Mouse (Mus musculus) midbrain, postnatal 0 days (tissue): ENCODE data around the gene Adam23. TPM values are rescaled to one million over a fixed set of nuclear protein-coding genes. Genes with fewer than 3 reads are reported as not detected.

ENCODE experiments used
- ATAC-seq: fragments of 200-750 bp; cut with Nextera tagmentation; 2 replicates; pipeline ENCODE4 v1.8.0; 2017; ENCODE audit warnings: moderate number of reproducible peaks, mild to moderate bottlenecking, moderate TSS enrichment, moderate library complexity; ENCODE audit not compliant: low FRiP score
- DNase-seq: peaks from one replicate; pipeline ENCODE4 v3.0.0-alpha.2; 2015; ENCODE audit warnings: low spot score
- H3K27ac ChIP-seq: fragments of 300-500 bp; sonication (generic); 2 replicates; pipeline ENCODE4 v1.5.1; 2014; ENCODE audit warnings: low read depth, mild to moderate bottlenecking, low read length, mixed read lengths
- H3K27me3 ChIP-seq: fragments of 300-500 bp; sonication (generic); 2 replicates; pipeline ENCODE4 v1.6.1; 2014; ENCODE audit warnings: low read length, control low read depth, mixed read lengths; ENCODE audit not compliant: insufficient read depth
- H3K36me3 ChIP-seq: fragments of 300-500 bp; sonication (generic); 2 replicates; pipeline ENCODE4 v1.6.1; 2014; ENCODE audit warnings: low read length, control low read depth, mixed read lengths; ENCODE audit not compliant: insufficient read depth
- H3K4me1 ChIP-seq: fragments of 300-500 bp; sonication (generic); 2 replicates; pipeline ENCODE4 v1.6.1; 2014; ENCODE audit warnings: mild to moderate bottlenecking, control low read depth, antibody characterized with exemption, low read length, mixed read lengths; ENCODE audit not compliant: insufficient read depth
- H3K4me2 ChIP-seq: fragments of 300-500 bp; sonication (generic); 2 replicates; pipeline ENCODE4 v1.6.1; 2014; ENCODE audit warnings: low read depth, mild to moderate bottlenecking, low read length, mixed read lengths; ENCODE audit not compliant: poor library complexity, severe bottlenecking
- H3K4me3 ChIP-seq: fragments of 300-500 bp; sonication (generic); 2 replicates; pipeline ENCODE4 v1.5.1; 2014; ENCODE audit warnings: low read depth, mild to moderate bottlenecking, low read length, moderate library complexity
- H3K9ac ChIP-seq: fragments of 300-500 bp; sonication (generic); replicated peaks from 2 replicates; pipeline ENCODE4 v1.6.1; 2014; ENCODE audit warnings: mild to moderate bottlenecking, low read length, moderate library complexity, mixed read lengths; ENCODE audit not compliant: poor library complexity, severe bottlenecking
- H3K9me3 ChIP-seq: fragments of 300-500 bp; sonication (generic); 2 replicates; pipeline ENCODE4 v1.6.1; 2016; ENCODE audit warnings: low read length, control low read depth
- CTCF ChIP-seq: IDR thresholded peaks from 2 replicates; pipeline ENCODE4 v1.5.1; 2016; ENCODE audit warnings: antibody characterized with exemption, mild to moderate bottlenecking
- WGBS: fragments of 180-500 bp; shearing (Covaris S2); extraction: QIAGEN DNeasy Blood & Tissue Kit; methylation state at CpG from one replicate; pipeline ENCODE4 v1.1.7; 2014; 5-methylcytosine and 5-hydroxymethylcytosine counted together
- polyA plus RNA-seq: library from polyadenylated mRNA; unstranded; fragments of >200 nt; fragmentation: Nextera tagmentation; extraction: Ambion mirVana; gene quantifications from 2 replicates; pipeline ENCODE4 v1.2.1, GENCODE M21; 2015
- total RNA-seq: library from RNA; depleted of rRNA; stranded (reverse); fragments of >200 nt; gene quantifications from 2 replicates; pipeline ENCODE4 v1.2.3, GENCODE M21; 2014

The Adam23 gene
- total and polyA plus RNA-seq, 2 experiments from 2014 or later = 19.5 to 65.3 TPM

DNA sequence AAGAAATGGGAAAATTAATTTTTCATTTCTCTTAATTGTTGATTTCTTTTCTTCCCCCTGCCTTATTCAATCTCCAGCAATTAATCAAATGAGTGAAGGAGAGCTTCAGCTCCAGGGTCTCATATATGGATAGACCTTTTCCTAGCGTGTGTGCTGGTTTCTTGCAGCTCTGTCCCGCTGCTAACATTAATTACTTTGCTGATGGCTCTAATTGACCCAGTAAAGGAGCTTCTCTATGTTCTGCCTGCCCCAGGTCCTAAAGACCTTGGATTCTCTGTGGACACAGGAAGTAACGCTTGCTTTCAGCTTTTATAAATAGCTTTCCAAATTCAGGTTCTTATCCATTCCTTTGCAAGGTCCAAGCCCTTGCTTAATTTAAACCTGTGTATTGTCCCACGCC is 63.1 kb downstream of the Adam23 start:
- Histone ChIP-seq H3K27ac (no peak overlapping the region), H3K9me3 (no peaks in the 10 kb centered on the region), H3K9ac (no peak overlapping the region), H3K4me3 (no peak overlapping the region), H3K36me3 (no peaks in the 10 kb centered on the region), H3K4me2 (no peak overlapping the region), H3K4me1 (no peaks in the 10 kb centered on the region), H3K27me3 (no peaks in the 10 kb centered on the region)
- WGBS = 58% methylated on average over 4 of the region's 4 CpGs
- ATAC-seq (no peak), DNase-seq (peak; percentile 42)
- no peak for TF ChIP-seq CTCF

DNA sequence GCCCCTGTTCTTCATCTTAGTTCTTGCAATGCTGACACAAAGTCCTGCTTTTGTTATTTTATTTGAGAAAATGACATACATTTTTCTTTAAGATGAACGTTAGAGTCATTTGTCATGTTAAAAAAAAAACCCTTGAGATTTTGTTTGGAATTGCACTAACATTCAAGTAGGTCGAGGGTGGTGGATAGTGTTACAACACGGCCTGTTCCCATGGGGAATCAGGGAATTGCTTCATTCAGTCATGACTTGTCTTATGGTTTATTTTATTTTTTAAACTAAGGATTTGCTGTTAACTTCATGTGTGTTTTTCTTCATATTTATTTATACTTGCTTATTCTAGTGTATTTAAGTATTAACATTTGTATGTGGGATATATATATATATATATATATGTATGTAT is 65.7 kb downstream of the Adam23 start:
- Histone ChIP-seq H3K9me3 (no peaks in the 10 kb centered on the region), H3K4me3 (no peak overlapping the region), H3K36me3 (peaks cover 3% of the 10 kb centered on the region; the same call in 1 of the 2 replicates), H3K9ac (no peak overlapping the region), H3K4me1 (no peaks in the 10 kb centered on the region), H3K27ac (no peak overlapping the region), H3K27me3 (no peaks in the 10 kb centered on the region), H3K4me2 (no peak overlapping the region)
- no peak for DNase-seq
- no peak for TF ChIP-seq CTCF
- 79% methylated on average over 3 of the region's 3 CpGs for WGBS
- ATAC-seq = no peak

DNA sequence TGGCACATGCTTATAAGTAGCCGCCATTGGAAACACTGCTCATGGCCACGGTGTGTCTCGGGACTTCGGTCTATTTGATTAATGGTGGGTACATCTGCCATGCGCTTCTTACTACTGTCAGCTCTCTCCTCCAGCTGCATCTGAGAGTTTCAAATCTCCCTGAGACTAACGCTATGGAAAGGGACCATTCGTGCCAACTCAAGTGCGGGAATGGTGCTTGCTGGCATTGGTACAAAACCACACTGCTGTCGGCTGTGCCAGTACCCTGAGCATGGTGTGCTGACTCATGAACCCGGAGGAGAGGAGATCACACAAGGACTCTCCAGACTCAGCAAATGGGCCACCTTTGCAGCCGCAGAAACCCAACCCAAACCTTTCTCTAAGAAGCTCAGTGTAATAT is 72.1 kb downstream of the Adam23 start:
- no peaks in the 10 kb centered on the region for H3K9me3 ChIP-seq
- no peaks in the 10 kb centered on the region for H3K27me3 ChIP-seq
- H3K4me3 ChIP-seq = no peak overlapping the region
- H3K4me2 ChIP-seq = no peak overlapping the region
- H3K9ac ChIP-seq = no peak overlapping the region
- no peak for DNase-seq
- WGBS = 90% methylated on average over 11 of the region's 11 CpGs
- H3K36me3 ChIP-seq = peaks cover 3% of the 10 kb centered on the region; the same call in 1 of the 2 replicates
- TF ChIP-seq CTCF = no peak
- no peak for ATAC-seq
- no peaks in the 10 kb centered on the region for H3K4me1 ChIP-seq
- H3K27ac ChIP-seq = no peak overlapping the region

DNA sequence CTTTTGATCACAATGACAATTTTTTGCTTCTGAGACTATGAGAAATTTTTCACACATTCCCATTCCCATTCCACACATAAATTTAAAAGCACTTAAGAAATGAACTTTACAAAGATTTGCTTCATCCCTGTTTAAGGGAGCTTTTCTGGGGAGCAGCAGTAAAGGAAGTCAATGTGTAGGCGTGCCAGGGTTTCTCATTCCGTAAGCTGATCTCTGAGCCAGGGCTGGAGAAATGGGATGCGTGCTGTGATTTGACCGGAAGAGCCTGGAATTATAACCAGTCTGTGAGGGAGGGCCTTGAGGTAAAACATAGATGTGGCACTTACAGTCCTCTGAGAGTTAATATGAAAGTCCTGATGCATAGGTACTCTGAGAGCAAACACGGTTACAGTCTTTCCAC is 73.1 kb downstream of the Adam23 start:
- DNase-seq (no peak), ATAC-seq (no peak)
- no peaks in the 10 kb centered on the region for H3K27me3 ChIP-seq
- H3K4me2 ChIP-seq = no peak overlapping the region
- H3K36me3 ChIP-seq = peaks cover 3% of the 10 kb centered on the region; the same call in 1 of the 2 replicates
- H3K9me3 ChIP-seq = no peaks in the 10 kb centered on the region
- no peak for TF ChIP-seq CTCF
- WGBS = 78% methylated on average over 5 of the region's 5 CpGs
- no peaks in the 10 kb centered on the region for H3K4me1 ChIP-seq
- H3K4me3 ChIP-seq = no peak overlapping the region
- H3K27ac ChIP-seq = no peak overlapping the region
- no peak overlapping the region for H3K9ac ChIP-seq

DNA sequence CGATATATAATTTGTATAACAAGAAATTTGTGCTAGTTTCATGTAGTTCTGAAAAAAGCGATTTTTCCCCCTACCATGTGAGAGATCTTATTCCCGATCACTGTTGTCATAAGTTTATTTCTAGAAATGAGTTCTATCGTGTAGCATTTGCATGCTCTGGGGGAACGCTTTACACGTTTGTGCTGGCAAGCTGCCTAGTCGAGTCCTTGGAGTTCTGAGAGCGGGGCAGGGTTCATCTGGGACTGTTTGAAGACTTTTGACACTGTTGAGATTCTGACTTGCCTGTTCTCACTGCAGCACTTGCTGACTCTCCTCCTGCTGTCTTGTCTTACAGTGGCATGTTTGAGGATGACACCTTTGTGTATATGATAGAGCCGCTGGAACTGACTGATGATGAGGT is 84.2 kb downstream of the Adam23 start:
- Histone ChIP-seq H3K27ac (no peak overlapping the region), H3K36me3 (no peaks in the 10 kb centered on the region), H3K4me2 (no peak overlapping the region), H3K4me1 (no peaks in the 10 kb centered on the region), H3K9me3 (no peaks in the 10 kb centered on the region), H3K9ac (no peak overlapping the region), H3K27me3 (no peaks in the 10 kb centered on the region), H3K4me3 (no peak overlapping the region)
- ATAC-seq = no peak
- TF ChIP-seq CTCF = no peak
- no peak for DNase-seq
- WGBS = 75% methylated on average over 9 of the region's 9 CpGs

DNA sequence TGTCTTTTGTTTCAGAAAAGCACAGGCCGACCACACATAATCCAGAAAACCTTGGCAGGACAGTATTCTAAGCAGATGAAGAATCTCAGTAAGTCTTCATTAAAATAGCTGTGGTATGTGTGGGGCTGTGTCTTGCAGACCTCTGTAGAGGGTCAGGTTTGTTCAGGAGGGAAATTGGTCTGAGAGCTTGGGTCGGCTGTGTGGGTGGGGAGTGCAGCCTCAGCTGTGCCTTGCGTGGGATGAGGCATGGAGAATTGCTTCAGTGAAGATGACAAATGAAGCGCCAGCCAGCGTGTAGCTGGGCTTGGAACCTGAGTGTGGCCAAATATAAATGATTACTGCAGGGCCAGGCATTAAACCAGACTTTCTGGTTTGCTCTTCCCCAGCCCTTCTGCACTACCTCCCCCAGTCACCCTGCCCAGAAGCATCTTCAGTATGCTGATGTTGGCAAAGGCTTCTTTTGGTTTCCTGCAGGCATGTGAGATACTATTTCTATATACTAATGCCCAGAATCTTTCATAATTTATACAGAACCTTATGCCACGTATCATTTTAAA is 88.7 kb downstream of the Adam23 start:
- no peak overlapping the region for H3K4me2 ChIP-seq
- no peaks in the 10 kb centered on the region for H3K9me3 ChIP-seq
- H3K36me3 ChIP-seq = no peaks in the 10 kb centered on the region
- no peak for ATAC-seq
- H3K9ac ChIP-seq = no peak overlapping the region
- no peak for TF ChIP-seq CTCF
- no peaks in the 10 kb centered on the region for H3K27me3 ChIP-seq
- H3K4me1 ChIP-seq = no peaks in the 10 kb centered on the region
- no peak overlapping the region for H3K27ac ChIP-seq
- 48% methylated on average over 6 of the region's 6 CpGs for WGBS
- H3K4me3 ChIP-seq = no peak overlapping the region
- no peak for DNase-seq
